Mouse (Mus musculus) G1E (cell line): ENCODE data around the gene Exosc8. TPM values are rescaled to one million over a fixed set of nuclear protein-coding genes. Genes with fewer than 3 reads are reported as not detected.

Experiments
- ATAC-seq: 2 replicates; pipeline ENCODE4 v1.8.0; 2016; ENCODE audit warnings: mild to moderate bottlenecking; ENCODE audit not compliant: insufficient number of reproducible peaks, poor library complexity, low FRiP score, severe bottlenecking; ENCODE audit errors: extremely low read depth
- DNase-seq: peaks from one replicate; pipeline ENCODE4 v3.0.0; 2012; ENCODE audit warnings: low spot score
- H3K27me3 ChIP-seq: 2 replicates; pipeline ENCODE4 v1.6.1; 2012; ENCODE audit warnings: mild to moderate bottlenecking, low read length, inconsistent platforms; ENCODE audit not compliant: insufficient read depth
- H3K36me3 ChIP-seq: replicated peaks from 2 replicates; pipeline ENCODE3; 2012; ENCODE audit warnings: mild to moderate bottlenecking, inconsistent platforms
- H3K4me1 ChIP-seq: 2 replicates; pipeline ENCODE4 v1.6.1; 2012; ENCODE audit warnings: low read depth, low read length, inconsistent platforms, mixed read lengths; ENCODE audit not compliant: insufficient read depth
- H3K4me3 ChIP-seq: 2 replicates; pipeline ENCODE4 v1.5.1; 2012; ENCODE audit warnings: low read depth, mild to moderate bottlenecking, inconsistent platforms, low read length, moderate library complexity, mixed read lengths
- H3K9me3 ChIP-seq: replicated peaks from 2 replicates; pipeline ENCODE4 v1.6.1; 2012; ENCODE audit warnings: inconsistent platforms
- CTCF ChIP-seq: IDR thresholded peaks from 2 replicates; pipeline ENCODE4 v1.5.1; 2012; ENCODE audit warnings: low read depth, low read length, inconsistent platforms, mixed read lengths
- GATA1 ChIP-seq: IDR thresholded peaks from 2 replicates; pipeline ENCODE4 v1.6.1; 2012; ENCODE audit warnings: borderline replicate concordance, low read length, inconsistent platforms, mixed read lengths
- GATA2 ChIP-seq: IDR thresholded peaks from 2 replicates; pipeline ENCODE4 v1.6.1; 2012; ENCODE audit warnings: low read depth, low read length, inconsistent platforms, borderline replicate concordance
- POLR2AphosphoS5 ChIP-seq: IDR thresholded peaks from 2 replicates; pipeline ENCODE4 v1.6.1; 2012; ENCODE audit warnings: low read depth, low read length, inconsistent platforms; ENCODE audit not compliant: insufficient replicate concordance
- TAL1 ChIP-seq: conservative IDR thresholded peaks from 2 replicates; pipeline ENCODE4 v1.6.1; 2012; ENCODE audit warnings: low read depth, low read length, inconsistent platforms, mixed read lengths
- polyA plus RNA-seq: library from polyadenylated mRNA; stranded (reverse); fragments of >175 nt; gene quantifications from 2 replicates; pipeline ENCODE4 v1.2.3, GENCODE M21; 2012
- total RNA-seq, 2 experiments: library from RNA; stranded (forward) in 1 of 2; stranded (reverse) in 1 of 2; fragments of 200-1000 nt in 1 of 2; fragments of >200 nt in 1 of 2; fragmentation: Nextera tagmentation in 1 of 2; gene quantifications; 2 replicates each; pipeline ENCODE4 v1.2.3; 2014 to 2017

Gene Exosc8
- total and polyA plus RNA-seq, 3 experiments: 57.9 to 274 (median 207) TPM

DNA sequence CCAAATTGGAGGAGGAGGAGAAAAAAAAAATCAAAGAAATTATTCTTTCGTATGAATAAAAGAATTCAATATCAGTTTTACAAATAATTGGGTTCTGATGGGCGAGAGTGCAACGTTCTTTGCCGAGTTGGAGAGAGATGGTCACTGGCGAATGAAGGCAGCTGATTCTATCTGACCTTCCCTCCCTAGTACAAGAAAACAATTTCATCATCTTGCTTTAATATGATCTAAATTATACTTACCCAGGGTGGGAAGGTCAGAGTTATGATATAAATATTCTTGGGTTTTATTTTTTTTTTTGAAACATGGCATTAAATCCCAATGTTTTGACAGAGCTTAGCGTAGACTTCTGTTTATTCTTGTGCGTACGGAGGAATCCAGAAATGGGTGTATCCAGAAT lies 22.3 kb upstream of the Exosc8 start:
- ATAC-seq (no peak), DNase-seq (no peak)
- Histone ChIP-seq H3K27me3 (peaks cover 3% of the 10 kb centered on the region; the same call in 1 of the 2 replicates), H3K36me3 (no peaks in the 10 kb centered on the region), H3K4me1 (no peaks in the 10 kb centered on the region), H3K9me3 (peaks cover 8% of the 10 kb centered on the region), H3K4me3 (no peak overlapping the region)
- no peak for TF ChIP-seq TAL1
- TF ChIP-seq GATA2: no peak
- TF ChIP-seq POLR2AphosphoS5: no peak
- no peak for TF ChIP-seq CTCF
- no peak for TF ChIP-seq GATA1

DNA sequence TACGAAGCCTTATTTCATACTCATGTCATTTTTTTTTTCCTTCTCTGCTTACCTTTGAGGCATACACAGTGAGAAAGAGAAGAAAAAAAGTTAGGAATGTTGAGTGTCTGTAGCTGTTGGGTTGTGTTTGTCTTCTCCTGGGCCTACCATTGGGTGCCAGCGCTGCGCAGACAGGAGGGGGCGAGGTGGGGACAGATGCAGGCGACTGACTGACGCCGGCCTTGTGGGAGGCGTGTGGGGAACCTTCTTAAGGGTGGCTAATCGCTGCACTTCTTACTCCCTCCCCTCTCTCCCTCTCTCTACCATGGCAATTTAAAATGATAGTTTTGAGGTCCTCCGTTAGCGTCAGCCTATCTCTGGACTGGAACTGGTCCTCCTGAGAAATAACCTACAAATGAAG lies 20.9 kb upstream of the Exosc8 start:
- no peak for DNase-seq
- Histone ChIP-seq H3K36me3 (peaks cover 8% of the 10 kb centered on the region), H3K4me1 (no peaks in the 10 kb centered on the region), H3K9me3 (peaks cover 8% of the 10 kb centered on the region), H3K4me3 (no peak overlapping the region), H3K27me3 (peaks cover 3% of the 10 kb centered on the region; the same call in 1 of the 2 replicates)
- TF ChIP-seq POLR2AphosphoS5 (no peak), GATA2 (no peak), TAL1 (no peak), CTCF (no peak), GATA1 (no peak)
- ATAC-seq: no peak

- TF ChIP-seq GATA1 (no peak), GATA2 (no peak), POLR2AphosphoS5 (no peak), CTCF (no peak), TAL1 (no peak)
- DNase-seq (no peak), ATAC-seq (no peak)
- Histone ChIP-seq H3K9me3 (peaks cover 10% of the 10 kb centered on the region), H3K36me3 (peaks cover 14% of the 10 kb centered on the region), H3K4me3 (no peak within 1 kb of the TSS), H3K27me3 (peaks cover 3% of the 10 kb centered on the region; the same call in 1 of the 2 replicates), H3K4me1 (no peaks in the 10 kb centered on the region)
Measured at GRCm38 (mm10) chr3:54755145-54756041, 20.2 kb upstream of the Exosc8 start, which contains the start of gene Smad9. Gene Smad9 (plus strand): TSS chr3:54755582.

GRCm38 (mm10) chr3:54753411-54753810 lies 18.2 kb upstream of the Exosc8 start:
- peaks cover 3% of the 10 kb centered on the region; the same call in 1 of the 2 replicates for H3K27me3 ChIP-seq
- ATAC-seq (no peak), DNase-seq (no peak)
- H3K9me3 ChIP-seq: peaks cover 10% of the 10 kb centered on the region
- no peaks in the 10 kb centered on the region for H3K4me1 ChIP-seq
- no peak for TF ChIP-seq CTCF
- no peak for TF ChIP-seq TAL1
- no peak for TF ChIP-seq POLR2AphosphoS5
- TF ChIP-seq GATA1: no peak
- TF ChIP-seq GATA2: no peak
- no peak overlapping the region for H3K4me3 ChIP-seq
- peaks cover 32% of the 10 kb centered on the region for H3K36me3 ChIP-seq

GRCm38 (mm10) chr3:54745799-54746198 lies 10.6 kb upstream of the Exosc8 start:
- peaks cover 3% of the 10 kb centered on the region; the same call in 1 of the 2 replicates for H3K4me1 ChIP-seq
- H3K9me3 ChIP-seq: no peaks in the 10 kb centered on the region
- H3K4me3 ChIP-seq: no peak overlapping the region
- H3K36me3 ChIP-seq: peaks cover 97% of the 10 kb centered on the region
- no peaks in the 10 kb centered on the region for H3K27me3 ChIP-seq
- no peak for DNase-seq
- TF ChIP-seq POLR2AphosphoS5: no peak
- TF ChIP-seq GATA2: no peak
- TF ChIP-seq GATA1: no peak
- TF ChIP-seq TAL1: no peak
- TF ChIP-seq CTCF: no peak
- ATAC-seq: no peak

DNA sequence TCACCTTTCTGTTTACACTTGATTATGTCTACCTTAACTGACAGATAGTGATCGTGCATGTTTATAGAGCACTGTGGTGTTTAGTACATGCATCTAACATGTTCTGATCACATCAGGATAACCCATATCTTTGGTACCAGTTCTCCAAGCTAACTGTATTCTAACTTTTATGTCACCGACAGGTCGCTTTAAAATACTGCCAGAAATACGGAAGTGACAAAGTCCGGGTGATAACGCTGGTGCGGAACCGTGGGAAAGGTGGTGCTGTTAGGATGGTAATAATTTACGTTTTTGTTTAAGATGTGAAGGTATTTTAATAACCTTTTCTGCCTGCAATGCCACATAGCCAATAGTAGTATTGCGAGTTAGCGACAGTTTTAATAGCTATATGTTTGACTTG lies 6.8 kb upstream of the Exosc8 start:
- no peak for DNase-seq
- H3K4me3 ChIP-seq: no peak overlapping the region
- H3K36me3 ChIP-seq: peaks cover 93% of the 10 kb centered on the region
- H3K27me3 ChIP-seq: no peaks in the 10 kb centered on the region
- TF ChIP-seq GATA2: no peak
- ATAC-seq: no peak
- no peaks in the 10 kb centered on the region for H3K9me3 ChIP-seq
- H3K4me1 ChIP-seq: peaks cover 10% of the 10 kb centered on the region; the same call in 1 of the 2 replicates
